Mouse (Mus musculus): ENCODE measurements around the gene Nos1ap. TPM values are rescaled to one million over a fixed set of nuclear protein-coding genes. Genes with fewer than 3 reads are reported as not detected.

Nos1ap gene
- polyA plus RNA-seq, 1 experiment from 2014 or later, result 6.8 TPM

- no peaks in the 10 kb centered on the region for H3K4me1 ChIP-seq (replicated peaks; ENCODE audit: control insufficient read depth, insufficient read depth)
- H3K9ac ChIP-seq (ENCODE audit: low read length), result no peak overlapping the region
- no peaks in the 10 kb centered on the region for H3K9me3 ChIP-seq (ENCODE audit: control insufficient read depth, low read length)
- WGBS, result 89% methylated on average over 10 of the region's 10 CpGs
- no peak overlapping the region for H3K4me3 ChIP-seq (ENCODE audit: low read depth, low read length)
- no peak overlapping the region for H3K4me2 ChIP-seq (replicated peaks; ENCODE audit: low read depth)
- no peak for TF ChIP-seq EP300 (optimal IDR thresholded peaks at IDR 0.05)
- no peak for TF ChIP-seq CTCF (IDR thresholded peaks at IDR 0.05; ENCODE audit: low read depth)
- DNase-seq (ENCODE audit: low spot score) (no peak), ATAC-seq (ENCODE audit: low FRiP score, low TSS enrichment) (no peak)
- H3K36me3 ChIP-seq (ENCODE audit: control insufficient read depth, insufficient read depth, low read length), result no peaks in the 10 kb centered on the region; the same call in 1 of the 2 replicates
- H3K27ac ChIP-seq (replicated peaks), result no peak overlapping the region
- H3K27me3 ChIP-seq (ENCODE audit: control insufficient read depth, insufficient read depth, low read length), result no peaks in the 10 kb centered on the region
Observed at GRCm38 (mm10) chr1:170323001-170323400, 266.7 kb downstream of the Nos1ap start.

- ATAC-seq (ENCODE audit: low FRiP score, low TSS enrichment), result no peak
- H3K27me3 ChIP-seq (ENCODE audit: control insufficient read depth, insufficient read depth, low read length), result no peaks in the 10 kb centered on the region
- H3K4me2 ChIP-seq (replicated peaks; ENCODE audit: low read depth), result no peak overlapping the region
- H3K9ac ChIP-seq (ENCODE audit: low read length), result no peak overlapping the region
- WGBS, result 80% methylated on average over 2 of the region's 2 CpGs
- no peaks in the 10 kb centered on the region; the same call in 1 of the 2 replicates for H3K36me3 ChIP-seq (ENCODE audit: control insufficient read depth, insufficient read depth, low read length)
- H3K27ac ChIP-seq (replicated peaks), result no peak overlapping the region
- H3K4me3 ChIP-seq (ENCODE audit: low read depth, low read length), result no peak overlapping the region
- H3K4me1 ChIP-seq (replicated peaks; ENCODE audit: control insufficient read depth, insufficient read depth), result no peaks in the 10 kb centered on the region
- no peak for TF ChIP-seq EP300 (optimal IDR thresholded peaks at IDR 0.05)
- no peak for TF ChIP-seq CTCF (IDR thresholded peaks at IDR 0.05; ENCODE audit: low read depth)
- H3K9me3 ChIP-seq (ENCODE audit: control insufficient read depth, low read length), result no peaks in the 10 kb centered on the region
- no peak for DNase-seq (ENCODE audit: low spot score)
Observed at GRCm38 (mm10) chr1:170322046-170322445, 267.6 kb downstream of the Nos1ap start.

- H3K27ac ChIP-seq (replicated peaks), result no peak overlapping the region
- no peak for ATAC-seq (ENCODE audit: low FRiP score, low TSS enrichment)
- no peak overlapping the region for H3K4me3 ChIP-seq (ENCODE audit: low read depth, low read length)
Observed at GRCm38 (mm10) chr1:170311431-170311830, 278.2 kb downstream of the Nos1ap start.

GRCm38 (mm10) chr1:170308503-170308902 lies 281.2 kb downstream of the Nos1ap start, which contains the start of gene Spata46:
Spata46 (plus strand) TSS chr1:170308803.
- Histone ChIP-seq H3K36me3 (ENCODE audit: control insufficient read depth, insufficient read depth, low read length) (no peaks in the 10 kb centered on the region), H3K27ac (replicated peaks) (no peak within 1 kb of the TSS), H3K27me3 (ENCODE audit: control insufficient read depth, insufficient read depth, low read length) (no peaks in the 10 kb centered on the region), H3K4me3 (ENCODE audit: low read depth, low read length) (no peak within 1 kb of the TSS), H3K9ac (ENCODE audit: low read length) (no peak within 1 kb of the TSS), H3K4me1 (replicated peaks; ENCODE audit: control insufficient read depth, insufficient read depth) (no peaks in the 10 kb centered on the region), H3K9me3 (ENCODE audit: control insufficient read depth, low read length) (no peaks in the 10 kb centered on the region), H3K4me2 (replicated peaks; ENCODE audit: low read depth) (no peak within 1 kb of the TSS)
- TF ChIP-seq CTCF (IDR thresholded peaks at IDR 0.05; ENCODE audit: low read depth) (no peak), EP300 (optimal IDR thresholded peaks at IDR 0.05) (no peak)
- no peak for ATAC-seq (ENCODE audit: low FRiP score, low TSS enrichment)
- 86% methylated on average over 4 of the region's 4 CpGs for WGBS
- DNase-seq (ENCODE audit: low spot score), result no peak

More at GRCm38 (mm10) chr1:170311431-170311830, 278.2 kb downstream of the Nos1ap start:
- Histone ChIP-seq H3K36me3 (ENCODE audit: control insufficient read depth, insufficient read depth, low read length) (no peaks in the 10 kb centered on the region), H3K9me3 (ENCODE audit: control insufficient read depth, low read length) (no peaks in the 10 kb centered on the region), H3K4me2 (replicated peaks; ENCODE audit: low read depth) (no peak overlapping the region), H3K4me1 (replicated peaks; ENCODE audit: control insufficient read depth, insufficient read depth) (no peaks in the 10 kb centered on the region), H3K27me3 (ENCODE audit: control insufficient read depth, insufficient read depth, low read length) (no peaks in the 10 kb centered on the region), H3K9ac (ENCODE audit: low read length) (no peak overlapping the region)
- TF ChIP-seq EP300 (optimal IDR thresholded peaks at IDR 0.05) (no peak), CTCF (IDR thresholded peaks at IDR 0.05; ENCODE audit: low read depth) (no peak)
- DNase-seq (ENCODE audit: low spot score), result no peak
- WGBS, result 79% methylated on average over 6 of the region's 6 CpGs

- DNase-seq (ENCODE audit: low spot score) (no peak), ATAC-seq (ENCODE audit: low FRiP score, low TSS enrichment) (no peak)
- no peak within 1 kb of the TSS for H3K9ac ChIP-seq (ENCODE audit: low read length)
- H3K4me3 ChIP-seq (ENCODE audit: low read depth, low read length), result no peak within 1 kb of the TSS
- whole genome bisulfite sequencing, result 93% methylated on average over 4 of the region's 4 CpGs
- H3K4me2 ChIP-seq (replicated peaks; ENCODE audit: low read depth), result no peak within 1 kb of the TSS
- H3K27ac ChIP-seq (replicated peaks), result no peak within 1 kb of the TSS
- H3K4me1 ChIP-seq (replicated peaks; ENCODE audit: control insufficient read depth, insufficient read depth), result no peaks in the 10 kb centered on the region
- H3K36me3 ChIP-seq (ENCODE audit: control insufficient read depth, insufficient read depth, low read length), result no peaks in the 10 kb centered on the region
- TF ChIP-seq EP300 (optimal IDR thresholded peaks at IDR 0.05), result no peak
- TF ChIP-seq CTCF (IDR thresholded peaks at IDR 0.05; ENCODE audit: low read depth), result no peak
- no peaks in the 10 kb centered on the region for H3K27me3 ChIP-seq (ENCODE audit: control insufficient read depth, insufficient read depth, low read length)
- H3K9me3 ChIP-seq (ENCODE audit: control insufficient read depth, low read length), result no peaks in the 10 kb centered on the region
Observed at GRCm38 (mm10) chr1:170306232-170306631, 283.4 kb downstream of the Nos1ap start, which contains the start of gene Gm7694. Gm7694 (minus strand) TSS chr1:170306332.

GRCm38 (mm10) chr1:170305002-170305401 lies 284.7 kb downstream of the Nos1ap start:
- Histone ChIP-seq H3K4me1 (replicated peaks; ENCODE audit: control insufficient read depth, insufficient read depth) (no peaks in the 10 kb centered on the region), H3K9me3 (ENCODE audit: control insufficient read depth, low read length) (no peaks in the 10 kb centered on the region), H3K27ac (replicated peaks) (no peak overlapping the region), H3K4me2 (replicated peaks; ENCODE audit: low read depth) (no peak overlapping the region), H3K4me3 (ENCODE audit: low read depth, low read length) (no peak overlapping the region), H3K9ac (ENCODE audit: low read length) (no peak overlapping the region), H3K36me3 (ENCODE audit: control insufficient read depth, insufficient read depth, low read length) (no peaks in the 10 kb centered on the region; the same call in 1 of the 2 replicates), H3K27me3 (ENCODE audit: control insufficient read depth, insufficient read depth, low read length) (no peaks in the 10 kb centered on the region)
- 84% methylated on average over 10 of the region's 10 CpGs for WGBS
- no peak for TF ChIP-seq EP300 (optimal IDR thresholded peaks at IDR 0.05)
- TF ChIP-seq CTCF (IDR thresholded peaks at IDR 0.05; ENCODE audit: low read depth), result no peak
- no peak for ATAC-seq (ENCODE audit: low FRiP score, low TSS enrichment)
- DNase-seq (ENCODE audit: low spot score), result no peak
